Mouse (Mus musculus) ES-Bruce4 (cell line): ENCODE results near the gene AI837181.

Experiments used
- CTCF ChIP-seq: IDR thresholded peaks from one replicate; pipeline ENCODE4 v1.8.1; 2011; ENCODE audit warnings: low read depth, low read length
- EP300 ChIP-seq: IDR thresholded peaks from 2 replicates; pipeline ENCODE4 v1.6.1; 2011; ENCODE audit warnings: low read depth, low read length; ENCODE audit not compliant: insufficient read depth
- POLR2A ChIP-seq: IDR thresholded peaks from one replicate; pipeline ENCODE4 v1.8.1; 2011; ENCODE audit warnings: low read length; ENCODE audit not compliant: insufficient read depth

DNA sequence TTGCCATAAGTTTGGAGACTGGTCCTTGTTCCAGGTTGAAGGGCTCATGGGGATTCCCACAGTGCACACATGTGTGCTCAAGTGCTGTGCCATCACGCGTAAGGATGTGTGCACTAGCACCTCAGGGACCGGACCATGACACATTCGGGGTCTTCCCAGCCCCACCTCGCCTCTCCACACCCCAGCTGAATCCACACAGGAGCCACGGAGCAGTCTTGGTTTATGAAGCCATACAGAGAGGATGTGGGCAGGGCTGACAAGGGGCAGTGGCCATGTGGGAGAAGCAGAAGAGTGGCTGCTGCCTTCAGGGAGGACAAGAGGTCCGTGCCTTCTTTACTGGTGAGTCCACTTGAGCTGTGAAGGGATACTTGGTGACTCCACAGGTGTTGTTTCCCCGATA, 40.1 kb downstream of the AI837181 start:
- no peak for TF ChIP-seq CTCF
- no peak for TF ChIP-seq EP300
- TF ChIP-seq POLR2A, result no peak
